Mouse (Mus musculus) adrenal gland, adult 18-20 months (tissue): ENCODE measurements around the gene Pla2g15. TPM values are rescaled to one million over a fixed set of nuclear protein-coding genes. Genes with fewer than 3 reads are reported as not detected.

Experiments
- total RNA-seq, 2 experiments: library from RNA; stranded (reverse); gene quantifications; 1 replicate in 1 of 2; 2 replicates in 1 of 2; pipeline ENCODE4 v1.2.3; 2021

The Pla2g15 gene
- total RNA-seq, 2 experiments from 2014 or later = 19.8 to 28.8 TPM

Other genes with a start within 250 kb of the Pla2g15 start
- gene Pskh1, start 250.0 kb upstream of the Pla2g15 start, total RNA-seq = 10 to 100 TPM; 25.8 to 30.0 TPM
- under 1 TPM in 1 of 2 experiments, not detected in 1; 0.93 TPM for gene Ctrl, start 216.5 kb upstream of the Pla2g15 start, total RNA-seq
- gene Psmb10, start 212.0 kb upstream of the Pla2g15 start, total RNA-seq = 10 to 100 TPM; 78.7 to 84.1 TPM
- 1 to 10 TPM in 1 of 2 experiments, under 1 TPM in 1; 0.51 to 1.8 TPM for gene Lcat, start 207.0 kb upstream of the Pla2g15 start, total RNA-seq
- gene Slc12a4, start 184.3 kb upstream of the Pla2g15 start, total RNA-seq = 10 to 100 TPM; 45.4 to 56.9 TPM
- not detected for gene Dpep3, start 171.0 kb upstream of the Pla2g15 start, total RNA-seq
- gene Dus2, start 159.1 kb upstream of the Pla2g15 start, total RNA-seq = 10 to 100 TPM; 14.2 to 21.2 TPM
- gene Dpep2nb, start 144.4 kb upstream of the Pla2g15 start, total RNA-seq = not detected
- 10 to 100 TPM; 16.4 to 16.9 TPM for gene Ddx28, start 138.5 kb upstream of the Pla2g15 start, total RNA-seq
- gene Nfatc3, start 91.6 kb upstream of the Pla2g15 start, total RNA-seq = 10 to 100 TPM; 34.5 to 50.9 TPM
- 1 to 10 TPM in 1 of 2 experiments, under 1 TPM in 1; 0.61 to 1.5 TPM for gene Esrp2, start 13.4 kb upstream of the Pla2g15 start, total RNA-seq
- gene Slc7a6, start 18.5 kb downstream of the Pla2g15 start, total RNA-seq = 10 to 100 TPM; 21.5 to 28.0 TPM
- gene Slc7a6os, start 60.5 kb downstream of the Pla2g15 start, total RNA-seq = 10 to 100 TPM; 24.1 to 25.4 TPM
- gene Prmt7, start 60.5 kb downstream of the Pla2g15 start, total RNA-seq = 10 to 100 TPM; 22.9 to 26.6 TPM
- gene Smpd3, start 187.6 kb downstream of the Pla2g15 start, total RNA-seq = 10 to 100 TPM in 1 of 2 experiments, 1 to 10 TPM in 1; 6.8 to 11.3 TPM